Mouse (Mus musculus) urinary bladder, postnatal 10 days (tissue): ENCODE measurements around the gene Itsn1.

Source experiments
- DNase-seq: peaks from one replicate; pipeline ENCODE4 v3.0.0; 2022; ENCODE audit warnings: low spot score

The Itsn1 gene

GRCm38 (mm10) chr16:91813543-91813942 is 84.5 kb downstream of the Itsn1 start:
- DNase-seq: no peak

- DNase-seq: no peak
These were observed 86.0 kb downstream of the Itsn1 start for GRCm38 (mm10) chr16:91815067-91815466.

- no peak for DNase-seq
These were observed 91.2 kb downstream of the Itsn1 start for GRCm38 (mm10) chr16:91820299-91820698.

- DNase-seq: no peak
These were observed 93.2 kb downstream of the Itsn1 start for GRCm38 (mm10) chr16:91822325-91822724.

GRCm38 (mm10) chr16:91822759-91823158 is 93.7 kb downstream of the Itsn1 start:
- DNase-seq: no peak

- no peak for DNase-seq
These were observed 96.8 kb downstream of the Itsn1 start for GRCm38 (mm10) chr16:91825774-91826325.

- DNase-seq: no peak
These were observed 97.8 kb downstream of the Itsn1 start for GRCm38 (mm10) chr16:91826893-91827292.

- no peak for DNase-seq
These were observed 98.4 kb downstream of the Itsn1 start for GRCm38 (mm10) chr16:91827456-91827855.

- DNase-seq: no peak
These were observed 99.1 kb downstream of the Itsn1 start for GRCm38 (mm10) chr16:91828160-91828559.

- no peak for DNase-seq
These were observed 99.5 kb downstream of the Itsn1 start for GRCm38 (mm10) chr16:91828603-91829002.

GRCm38 (mm10) chr16:91829121-91829520 is 100.0 kb downstream of the Itsn1 start:
- DNase-seq: no peak

- no peak for DNase-seq
These were observed 101.2 kb downstream of the Itsn1 start for GRCm38 (mm10) chr16:91830260-91830659.

GRCm38 (mm10) chr16:91833121-91833520 is 104.0 kb downstream of the Itsn1 start:
- no peak for DNase-seq

- DNase-seq: no peak
These were observed 104.5 kb downstream of the Itsn1 start for GRCm38 (mm10) chr16:91833558-91833957.

- no peak for DNase-seq
These were observed 104.9 kb downstream of the Itsn1 start for GRCm38 (mm10) chr16:91833981-91834380.

GRCm38 (mm10) chr16:91835790-91836189 is 106.7 kb downstream of the Itsn1 start:
- DNase-seq: no peak

GRCm38 (mm10) chr16:91836592-91837557 is 107.8 kb downstream of the Itsn1 start:
- DNase-seq: no peak

- no peak for DNase-seq
These were observed 108.5 kb downstream of the Itsn1 start for GRCm38 (mm10) chr16:91837558-91838041.

GRCm38 (mm10) chr16:91838771-91839170 is 109.7 kb downstream of the Itsn1 start:
- no peak for DNase-seq

GRCm38 (mm10) chr16:91839462-91839861 is 110.4 kb downstream of the Itsn1 start:
- no peak for DNase-seq

GRCm38 (mm10) chr16:91841026-91841630 is 112.0 kb downstream of the Itsn1 start:
- no peak for DNase-seq

- no peak for DNase-seq
These were observed 117.1 kb downstream of the Itsn1 start for GRCm38 (mm10) chr16:91846089-91846741.
